Mouse (Mus musculus): ENCODE data around the gene Tor2a.

Gene Tor2a

GRCm38 (mm10) chr2:32757056-32757845, at the start of gene Tor2a:
Gene Tor2a, plus strand, starts transcription at chr2:32757234.
- DNase-seq (ENCODE audit: low spot score in 2 of 2): peak; percentile 96 to 98

DNA sequence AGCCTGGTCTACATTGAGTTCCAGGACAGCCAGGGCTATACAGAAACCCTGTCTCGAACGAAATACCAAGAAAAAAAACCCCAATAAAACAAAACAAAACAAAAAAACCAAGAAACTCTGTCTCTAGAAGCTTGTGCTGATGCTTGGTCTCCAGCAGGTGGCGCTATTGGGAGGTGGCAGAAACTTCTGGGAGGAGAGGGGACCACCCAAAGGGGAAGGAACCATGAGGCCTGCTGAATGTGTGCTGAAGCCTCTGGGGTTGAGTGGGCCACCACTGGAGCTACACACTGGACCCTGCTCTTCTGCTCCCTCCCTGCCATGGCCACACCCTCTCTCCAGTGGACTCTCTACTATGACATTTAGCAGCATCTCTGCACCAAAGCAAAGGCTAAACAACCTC, 48.4 kb upstream of the Tor2a start:
- no peak for DNase-seq (ENCODE audit: low spot score in 2 of 2)

GRCm38 (mm10) chr2:32709521-32710137, 47.4 kb upstream of the Tor2a start:
- no peak for DNase-seq (ENCODE audit: low spot score in 2 of 2)

GRCm38 (mm10) chr2:32710425-32710824, 46.6 kb upstream of the Tor2a start:
- no peak for DNase-seq (ENCODE audit: low spot score in 2 of 2)

- no peak for DNase-seq (ENCODE audit: low spot score in 2 of 2)
Observed at GRCm38 (mm10) chr2:32711301-32712056, 45.6 kb upstream of the Tor2a start.

GRCm38 (mm10) chr2:32712108-32712551, 44.9 kb upstream of the Tor2a start:
- DNase-seq (ENCODE audit: low spot score in 2 of 2): peak; percentile 66 to 72

DNA sequence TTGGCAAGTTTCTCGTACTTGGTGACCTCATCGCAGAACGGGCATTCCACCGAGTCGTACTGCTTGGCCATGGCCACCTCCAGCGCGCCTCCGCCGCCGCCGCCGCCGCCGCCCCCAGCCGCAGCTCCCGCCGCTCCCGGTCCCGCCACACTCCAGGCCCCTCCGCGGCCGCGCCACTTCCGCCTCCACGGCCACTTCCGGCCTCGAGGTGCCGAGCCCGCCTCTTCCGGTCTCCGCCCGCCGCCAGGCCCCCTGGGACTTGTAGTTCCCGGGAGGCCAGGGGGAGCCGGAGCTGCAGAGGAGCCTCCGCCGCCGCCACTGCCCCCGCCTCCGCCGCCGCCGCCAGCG, 44.5 kb upstream of the Tor2a start:
- DNase-seq (ENCODE audit: low spot score in 2 of 2): peak; percentile 94

DNA sequence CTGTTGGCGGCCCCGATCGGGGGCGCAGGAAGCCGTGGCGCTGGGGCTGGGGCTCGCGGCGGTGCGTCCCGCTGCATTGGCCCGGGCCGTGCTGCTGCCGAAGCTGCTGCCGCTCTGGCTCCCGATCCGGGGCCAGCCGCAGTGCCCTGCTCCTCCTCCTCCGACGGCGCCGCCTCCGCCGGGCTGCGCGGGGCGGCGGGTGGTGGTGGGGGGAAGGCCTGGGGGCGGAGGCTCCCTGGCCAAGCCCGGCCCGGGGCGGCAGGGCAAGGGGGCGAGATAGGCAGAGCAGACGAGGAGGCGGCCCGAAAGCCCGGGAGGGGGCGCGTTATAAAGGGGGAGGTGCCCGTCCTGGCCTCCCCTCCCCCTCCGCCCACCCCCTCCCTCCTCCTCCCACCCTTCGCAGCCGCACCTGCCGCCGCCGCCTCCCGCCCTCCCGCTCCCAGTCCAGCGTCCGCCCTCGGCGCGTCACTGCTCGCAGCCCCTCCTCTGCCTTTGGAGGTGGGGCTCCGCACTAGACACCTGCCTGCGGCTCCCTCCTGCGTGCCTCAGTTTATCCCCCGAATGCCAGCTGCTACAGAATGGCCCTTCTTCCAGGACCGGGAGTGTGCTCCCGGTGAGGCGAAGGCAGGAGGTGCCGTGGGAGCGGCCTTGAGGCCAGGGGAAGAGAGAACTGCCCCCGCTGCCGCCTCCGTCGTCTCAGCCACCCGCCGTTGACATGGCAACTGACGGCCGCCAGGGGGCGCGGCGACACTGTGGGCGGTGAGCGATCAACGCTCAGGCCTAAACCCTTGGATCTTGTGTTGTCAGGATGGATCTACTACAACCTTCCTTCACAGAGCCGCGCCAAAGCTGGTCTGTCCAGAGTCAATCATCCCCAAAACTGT, 43.9 kb upstream of the Tor2a start, which contains the start of gene Cdk9:
Gene Cdk9 (minus strand): TSS at position 143 of the 884 bp plus-strand sequence.
- peak; percentile 91 to 93 for DNase-seq (ENCODE audit: low spot score in 2 of 2)

- no peak for DNase-seq (ENCODE audit: low spot score in 2 of 2)
Observed at GRCm38 (mm10) chr2:32714117-32714986, 42.7 kb upstream of the Tor2a start.

- DNase-seq (ENCODE audit: low spot score in 2 of 2): peak in 1 of 2 experiments; percentile 43
Observed at GRCm38 (mm10) chr2:32714987-32715425, 42.0 kb upstream of the Tor2a start.

DNA sequence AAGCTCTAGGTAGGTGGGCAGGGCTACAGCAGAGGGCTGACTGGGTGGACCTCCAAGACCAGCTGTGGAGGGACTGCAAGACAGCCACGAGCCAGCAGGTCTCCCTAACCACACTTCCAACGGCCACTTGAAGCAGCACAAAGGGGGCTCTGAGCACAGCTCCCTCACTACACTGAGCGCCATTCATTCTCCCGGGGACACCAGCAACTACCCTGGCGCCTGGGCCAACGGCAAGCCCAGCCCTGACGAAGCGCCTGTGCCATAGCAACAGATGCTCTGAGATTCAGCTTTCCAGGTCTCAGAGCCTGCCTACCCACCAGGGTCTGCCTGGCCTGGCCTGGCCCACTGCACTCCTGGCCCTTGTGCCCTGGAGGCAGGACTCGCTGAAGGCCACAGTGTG, 38.3 kb upstream of the Tor2a start:
- no peak for DNase-seq (ENCODE audit: low spot score in 2 of 2)

DNA sequence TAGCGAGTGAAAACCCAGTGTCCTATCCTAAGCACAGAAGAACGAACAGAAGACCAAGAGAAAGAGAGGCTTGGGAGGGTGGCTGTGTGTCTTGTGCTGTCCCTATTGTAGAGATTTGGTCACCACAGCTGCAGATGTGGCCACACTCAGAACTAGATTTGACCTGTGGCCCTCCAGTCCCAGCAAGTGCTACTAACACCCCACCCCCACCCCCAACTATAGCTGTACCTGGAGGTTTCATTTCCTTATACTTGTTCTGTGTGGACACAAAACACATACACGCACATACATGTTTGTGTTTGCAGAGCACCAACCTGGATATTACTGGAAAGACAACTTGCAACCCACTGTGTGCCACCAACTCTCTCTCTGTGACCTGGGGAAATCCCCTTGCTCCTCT, 37.0 kb upstream of the Tor2a start:
- DNase-seq (ENCODE audit: low spot score in 2 of 2): no peak

GRCm38 (mm10) chr2:32720681-32721229, 36.3 kb upstream of the Tor2a start, which contains the start of gene Sh2d3c:
Gene Sh2d3c, plus strand, starts transcription at chr2:32721055.
- no peak for DNase-seq (ENCODE audit: low spot score in 2 of 2)

DNA sequence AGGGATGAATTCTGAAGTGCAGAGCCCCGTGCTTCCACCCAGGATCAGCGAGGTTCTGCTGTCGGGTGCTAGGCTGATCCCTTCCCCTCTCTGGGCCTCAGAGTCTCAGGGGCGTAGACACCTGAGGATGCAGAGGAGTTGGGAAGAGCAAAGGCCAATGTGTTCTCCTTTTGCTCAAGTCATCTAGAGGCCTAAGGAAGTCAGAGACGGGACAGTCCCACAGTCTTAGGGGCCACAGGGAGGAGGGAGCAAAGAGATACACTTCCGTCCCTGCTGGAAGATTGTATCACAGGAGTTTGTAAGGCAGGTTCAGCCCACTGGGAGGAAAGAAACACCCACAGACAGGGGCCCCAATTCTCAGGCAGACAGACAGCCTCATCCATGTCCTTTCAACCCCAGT, 35.0 kb upstream of the Tor2a start:
- DNase-seq (ENCODE audit: low spot score in 2 of 2): no peak

DNA sequence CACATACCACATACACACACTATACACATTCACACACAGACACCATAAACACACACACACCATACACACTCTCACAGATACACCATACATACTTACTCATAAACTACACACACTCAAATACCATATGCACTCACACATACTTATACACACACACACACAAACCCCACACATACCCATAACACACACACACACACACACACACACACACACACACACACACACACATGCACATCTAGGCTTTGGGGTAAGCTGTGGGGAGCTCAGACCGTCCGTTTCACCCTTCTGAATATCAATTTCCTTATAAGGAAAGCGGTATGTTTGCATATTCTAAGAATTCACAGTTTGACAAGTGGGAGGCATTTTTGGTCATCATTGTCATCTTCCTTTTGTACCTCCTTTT, 34.5 kb upstream of the Tor2a start:
- DNase-seq (ENCODE audit: low spot score in 2 of 2): no peak

GRCm38 (mm10) chr2:32724149-32724548, 32.9 kb upstream of the Tor2a start:
- DNase-seq (ENCODE audit: low spot score in 2 of 2): no peak

DNA sequence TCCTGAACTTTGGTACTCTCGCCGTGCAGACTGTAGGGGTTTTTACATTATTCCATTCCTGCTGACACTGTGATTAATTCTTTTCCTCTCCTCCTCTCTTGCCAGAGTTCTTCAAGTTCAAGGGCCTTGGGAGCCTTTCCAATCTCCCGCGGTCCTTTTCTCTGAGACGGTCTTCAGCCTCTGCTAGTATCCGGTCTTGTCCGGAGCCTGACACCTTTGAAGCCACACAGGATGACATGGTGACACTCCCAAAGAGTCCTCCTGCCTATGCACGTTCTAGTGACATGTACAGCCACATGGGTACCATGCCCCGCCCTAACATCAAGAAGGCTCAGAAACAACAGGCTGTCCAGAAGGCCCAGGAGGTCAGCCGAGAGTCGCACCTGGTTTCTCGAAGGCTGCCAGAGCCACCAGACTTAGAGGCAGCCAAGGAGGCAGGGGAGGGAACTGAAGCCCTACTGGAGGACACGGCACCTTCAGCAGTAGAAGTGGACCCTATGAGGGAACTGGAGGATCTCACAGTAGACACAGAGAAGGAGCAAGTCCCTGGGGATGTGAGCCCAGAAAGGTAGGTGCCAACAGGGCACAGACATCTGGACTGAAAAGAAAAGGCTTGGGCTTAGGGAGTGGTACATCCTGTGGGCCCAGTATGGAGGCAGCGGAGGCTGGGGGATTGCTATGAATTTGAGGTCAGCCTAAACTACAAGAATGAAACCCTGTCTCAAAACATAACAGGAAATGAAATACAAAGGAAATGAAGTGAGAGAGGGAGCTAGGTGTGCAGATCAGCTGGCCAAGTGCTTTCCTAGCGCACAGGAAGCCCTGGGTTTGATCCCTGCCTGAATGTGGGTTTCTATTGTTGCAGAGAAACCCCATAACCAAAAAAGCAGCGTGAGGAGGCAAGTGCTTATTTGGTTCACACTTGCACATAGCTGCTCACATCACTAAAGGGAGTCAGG, 31.9 kb upstream of the Tor2a start:
- no peak for DNase-seq (ENCODE audit: low spot score in 2 of 2)

DNA sequence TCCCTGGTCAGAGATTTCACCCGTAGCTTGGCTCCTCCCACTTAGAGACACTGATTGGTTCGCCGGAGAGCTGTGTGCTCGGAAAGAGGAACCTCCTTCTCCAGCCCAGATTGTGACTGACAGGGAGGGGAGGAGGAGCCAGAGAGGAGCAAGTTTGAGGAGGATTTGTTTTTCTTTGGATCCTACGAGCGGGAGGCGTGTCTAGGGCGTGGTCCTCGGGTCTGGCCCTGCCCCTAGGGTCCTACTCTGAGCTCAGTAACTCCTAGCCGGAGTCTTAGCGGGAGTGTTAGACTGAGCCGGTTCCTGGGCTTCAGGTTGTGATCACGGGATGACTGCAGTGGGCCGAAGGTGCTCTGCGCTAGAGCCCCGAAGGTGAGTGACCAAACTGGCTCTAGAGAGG, 29.6 kb upstream of the Tor2a start:
- DNase-seq (ENCODE audit: low spot score in 2 of 2): peak; percentile 93 to 95

DNA sequence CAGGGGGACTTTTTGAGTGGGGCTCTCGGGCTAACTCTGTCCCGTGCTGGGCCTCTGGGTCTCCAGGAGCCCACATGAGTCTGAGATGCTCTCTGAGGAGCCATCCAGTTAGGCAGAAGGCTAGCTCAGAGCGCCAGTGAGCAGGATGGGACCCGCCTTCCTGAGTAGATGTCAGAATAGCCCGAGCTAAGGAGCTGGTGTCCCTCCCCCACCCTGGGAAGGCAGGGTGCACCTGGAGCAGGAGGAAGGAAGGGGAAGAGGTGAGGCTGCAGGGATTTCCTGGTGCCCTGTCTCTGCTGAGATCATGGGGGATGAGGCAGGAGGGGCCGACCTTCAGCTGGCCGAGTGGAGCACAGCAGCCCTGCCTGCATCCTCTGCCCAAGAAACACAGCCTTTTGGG, 28.6 kb upstream of the Tor2a start:
- DNase-seq (ENCODE audit: low spot score in 2 of 2): peak in 1 of 2 experiments; percentile 40

Measured in urinary bladder, postnatal 36 days (tissue).